Comparison of ENCODE assay signal across 28 mouse cellular contexts in genomic region chr2:172304118-172304708, GRCm38 (mm10). TPM values are rescaled to one million over a fixed set of nuclear protein-coding genes. Genes with fewer than 3 reads are reported as not detected.
DNase-seq lines count a peak whose midpoint lies in the region; ATAC-seq lines count a peak whose summit lies in the region.
"Had no signal": no experiment of that assay in that cellular context is flagged by ENCODE, and none has a peak within 500 bp of the region (broad histone marks: within the 10 kb centered on the region; RNA-seq: fewer than 3 reads in every experiment).

No protein-coding gene starts in this region.

- no peaks in the 10 kb centered on the region for H3K36me3 ChIP-seq in midbrain, embryonic 12.5 days
- no peaks in the 10 kb centered on the region for H3K36me3 ChIP-seq in midbrain, embryonic 11.5 days (ENCODE audit: control insufficient read depth, insufficient read depth, low read length)
- H3K36me3 ChIP-seq in forebrain, embryonic 12.5 days (replicated peaks), result no peaks in the 10 kb centered on the region
- H3K36me3 ChIP-seq: embryonic facial prominence, embryonic 15.5 days; hindbrain, embryonic 15.5 days; intestine, embryonic 15.5 days; limb, embryonic 10.5 days; liver, embryonic 15.5 days; lung, embryonic 15.5 days had no signal

- no peaks in the 10 kb centered on the region for H3K27me3 ChIP-seq in midbrain, embryonic 12.5 days
- no peaks in the 10 kb centered on the region for H3K27me3 ChIP-seq in midbrain, embryonic 11.5 days (ENCODE audit: control insufficient read depth, insufficient read depth, low read length)
- peaks cover 5% of the 10 kb centered on the region; the same call in 1 of the 2 replicates for H3K27me3 ChIP-seq in forebrain, embryonic 12.5 days
- H3K27me3 ChIP-seq: embryonic facial prominence, embryonic 15.5 days; hindbrain, embryonic 15.5 days; intestine, embryonic 15.5 days; lung, embryonic 15.5 days; megakaryocyte, embryonic 14.5 days had no signal

- H3K4me2 ChIP-seq in midbrain, embryonic 12.5 days (replicated peaks), result no peak overlapping the region
- no peak overlapping the region for H3K4me2 ChIP-seq in midbrain, embryonic 11.5 days
- no peak overlapping the region for H3K4me2 ChIP-seq in forebrain, embryonic 12.5 days
- H3K4me2 ChIP-seq: embryonic facial prominence, embryonic 15.5 days; heart, embryonic 11.5 days; hindbrain, embryonic 15.5 days; intestine, embryonic 15.5 days; liver, embryonic 15.5 days; lung, embryonic 15.5 days had no signal

- H3K9me3 ChIP-seq in midbrain, embryonic 12.5 days, result no peaks in the 10 kb centered on the region
- H3K9me3 ChIP-seq in midbrain, embryonic 11.5 days (ENCODE audit: control insufficient read depth, low read length), result no peaks in the 10 kb centered on the region
- H3K9me3 ChIP-seq in forebrain, embryonic 12.5 days, result no peaks in the 10 kb centered on the region
- H3K9me3 ChIP-seq: embryonic facial prominence, embryonic 15.5 days; hindbrain, embryonic 15.5 days; intestine, embryonic 15.5 days; limb, embryonic 10.5 days; liver, embryonic 15.5 days; lung, embryonic 15.5 days had no signal

- H3K4me3 ChIP-seq in midbrain, embryonic 12.5 days, result no peak overlapping the region
- no peak overlapping the region for H3K4me3 ChIP-seq in midbrain, embryonic 11.5 days (ENCODE audit: low read depth, low read length)
- H3K4me3 ChIP-seq in forebrain, embryonic 12.5 days (replicated peaks), result no peak overlapping the region
- H3K4me3 ChIP-seq: embryonic facial prominence, embryonic 15.5 days; hindbrain, embryonic 15.5 days; intestine, embryonic 15.5 days; limb, embryonic 10.5 days; liver, embryonic 15.5 days; lung, embryonic 15.5 days; megakaryocyte, embryonic 14.5 days had no signal

- no peak overlapping the region for H3K9ac ChIP-seq in midbrain, embryonic 12.5 days (replicated peaks)
- no peak overlapping the region for H3K9ac ChIP-seq in midbrain, embryonic 11.5 days (ENCODE audit: low read length)
- H3K9ac ChIP-seq in forebrain, embryonic 12.5 days, result no peak overlapping the region
- H3K9ac ChIP-seq: embryonic facial prominence, embryonic 15.5 days; hindbrain, embryonic 15.5 days; intestine, embryonic 15.5 days; liver, embryonic 15.5 days; lung, embryonic 15.5 days had no signal

- H3K27ac ChIP-seq in midbrain, embryonic 12.5 days (replicated peaks), result no peak overlapping the region
- no peak overlapping the region for H3K27ac ChIP-seq in midbrain, embryonic 11.5 days (ENCODE audit: low read depth, low read length)
- H3K27ac ChIP-seq in forebrain, embryonic 12.5 days, result no peak overlapping the region
- H3K27ac ChIP-seq: embryonic facial prominence, embryonic 15.5 days; hindbrain, embryonic 15.5 days; intestine, embryonic 15.5 days; limb, embryonic 10.5 days; liver, embryonic 15.5 days; lung, embryonic 15.5 days had no signal

- H3K4me1 ChIP-seq in midbrain, embryonic 12.5 days, result peaks cover 28% of the 10 kb centered on the region
- peaks cover 7% of the 10 kb centered on the region for H3K4me1 ChIP-seq in midbrain, embryonic 11.5 days (ENCODE audit: control insufficient read depth, insufficient read depth, low read length)
- H3K4me1 ChIP-seq in forebrain, embryonic 12.5 days, result peaks cover 24% of the 10 kb centered on the region
- H3K4me1 ChIP-seq: intestine, embryonic 15.5 days; megakaryocyte, embryonic 14.5 days had no signal

- WGBS in midbrain, embryonic 12.5 days, result 55% methylated on average over 8 of the region's 8 CpGs
- WGBS in midbrain, embryonic 11.5 days, result 62% methylated on average over 8 of the region's 8 CpGs
- 42% methylated on average over 8 of the region's 8 CpGs for WGBS in forebrain, embryonic 12.5 days

- peak; percentile 73 for ATAC-seq in midbrain, embryonic 12.5 days (ENCODE audit: low FRiP score, low read depth)
- no peak for ATAC-seq in midbrain, embryonic 11.5 days (ENCODE audit: low FRiP score)
- ATAC-seq in forebrain, embryonic 12.5 days (ENCODE audit: low FRiP score), result peak; percentile 42; the same call in 1 of the 2 replicates
- ATAC-seq: intestine, embryonic 15.5 days had no signal

- DNase-seq in midbrain, embryonic 11.5 days (ENCODE audit: low spot score, missing footprints), result no peak
- peak; percentile 46 for DNase-seq in ES-CJ7 (ENCODE audit: low read depth, low spot score)
- no peak for DNase-seq in adrenal gland, adult 18-20 months (ENCODE audit: low spot score in 2 of 2)
- no peak for DNase-seq in cerebellum, adult 11-12 months
- DNase-seq in embryo, embryonic 11 days, result no peak
- DNase-seq: adrenal gland, adult 8-10 months; B cell, adult 2 months; cerebellum, adult 9-10 months; gastrocnemius, postnatal 14 days; heart, adult 11 months; kidney, adult 9 months; kidney, postnatal 14 days; liver; lung, postnatal 36 days; right cerebral cortex, postnatal 14 days had no signal

RNA-seq across cellular contexts. Expression of gene Fam210b, which starts 41.2 kb away (rescaled TPM):
- polyA plus RNA-seq in midbrain, embryonic 12.5 days (2016; fragmentation: Nextera tagmentation; extraction: Ambion mirVana), result 25.8 and 32.6 TPM in 2 replicates
- polyA plus RNA-seq in midbrain, embryonic 11.5 days (2014; fragmentation: Nextera tagmentation; extraction: Ambion mirVana), result 32.2 and 33.0 TPM in 2 replicates
- polyA plus RNA-seq in forebrain, embryonic 12.5 days (2016; fragmentation: Nextera tagmentation; extraction: Ambion mirVana), result 22.4 and 24.1 TPM in 2 replicates
- total RNA-seq in adrenal gland, adult 18-20 months (2021), result 10 to 100 TPM; 17.5 to 25.9 TPM

RNA-seq across cellular contexts. Expression of gene Mc3r, which starts 55.9 kb away (rescaled TPM):
- not detected in 2 replicates for polyA plus RNA-seq in midbrain, embryonic 12.5 days (2016; fragmentation: Nextera tagmentation; extraction: Ambion mirVana)
- polyA plus RNA-seq in midbrain, embryonic 11.5 days (2014; fragmentation: Nextera tagmentation; extraction: Ambion mirVana), result 0.06 TPM in 1 of 2 replicates, not detected in the other
- polyA plus RNA-seq in forebrain, embryonic 12.5 days (2016; fragmentation: Nextera tagmentation; extraction: Ambion mirVana), result 0.09 TPM in 1 of 2 replicates, not detected in the other
- not detected for total RNA-seq in adrenal gland, adult 18-20 months (2021)
- total RNA-seq: adrenal gland, adult 8-10 months; gastrocnemius, postnatal 14 days; neutrophil, adult 5-6 weeks had no signal
- polyA plus RNA-seq: embryonic facial prominence, embryonic 15.5 days; heart, postnatal 0 days; intestine, embryonic 15.5 days; limb, embryonic 10.5 days; lung, embryonic 15.5 days; urinary bladder, adult 2 months had no signal
